Mouse (Mus musculus) hindbrain, embryonic 16.5 days (tissue): Measurements from ENCODE around the gene Ehbp1l1. TPM values are rescaled to one million over a fixed set of nuclear protein-coding genes. Genes with fewer than 3 reads are reported as not detected.
"Not testable (repeated sequence)": the region's sequence is repeated elsewhere in the genome, so short reads cannot be mapped to it uniquely, and the experiment has no call there.

Source experiments
- ATAC-seq: fragments of 200-750 bp; cut with Nextera tagmentation; 2 replicates; pipeline ENCODE4 v1.8.0; 2017; ENCODE audit warnings: moderate TSS enrichment, moderate library complexity
- H3K27ac ChIP-seq: fragments of 300-500 bp; sonication (generic); 2 replicates; pipeline ENCODE4 v1.5.1; 2014; ENCODE audit warnings: low read depth, mild to moderate bottlenecking, control low read depth, low read length, moderate library complexity
- H3K27me3 ChIP-seq: fragments of 300-500 bp; sonication (generic); replicated peaks from 2 replicates; pipeline ENCODE4 v1.6.1; 2014; ENCODE audit warnings: low read length; ENCODE audit not compliant: control insufficient read depth, insufficient read depth
- H3K36me3 ChIP-seq: fragments of 300-500 bp; sonication (generic); 2 replicates; pipeline ENCODE4 v1.6.1; 2014; ENCODE audit warnings: mild to moderate bottlenecking, low read length, moderate library complexity, mixed read lengths; ENCODE audit not compliant: control insufficient read depth, insufficient read depth
- H3K4me1 ChIP-seq: fragments of 300-500 bp; sonication (generic); 2 replicates; pipeline ENCODE4 v1.6.1; 2014; ENCODE audit warnings: low read depth, low read length; ENCODE audit not compliant: control insufficient read depth, insufficient read depth
- H3K4me2 ChIP-seq: fragments of 300-500 bp; sonication (generic); 2 replicates; pipeline ENCODE4 v1.6.1; 2014; ENCODE audit warnings: mild to moderate bottlenecking, low read length, control low read depth, moderate library complexity
- H3K4me3 ChIP-seq: fragments of 300-500 bp; sonication (generic); 2 replicates; pipeline ENCODE4 v1.5.1; 2014; ENCODE audit warnings: mild to moderate bottlenecking, low read length, control low read depth, moderate library complexity
- H3K9ac ChIP-seq: fragments of 300-500 bp; sonication (generic); 2 replicates; pipeline ENCODE4 v1.6.1; 2014; ENCODE audit warnings: low read depth, mild to moderate bottlenecking, control low read depth, low read length, moderate library complexity
- H3K9me3 ChIP-seq: fragments of 300-500 bp; sonication (generic); 2 replicates; pipeline ENCODE4 v1.6.1; 2014; ENCODE audit warnings: mild to moderate bottlenecking, low read length, moderate library complexity; ENCODE audit not compliant: control insufficient read depth
- WGBS: fragments of 180-500 bp; shearing (Covaris S2); extraction: QIAGEN DNeasy Blood & Tissue Kit; methylation state at CpG from one replicate; pipeline ENCODE4 v1.1.7; 2014; 5-methylcytosine and 5-hydroxymethylcytosine counted together
- polyA plus RNA-seq: library from polyadenylated mRNA; unstranded; fragments of >200 nt; fragmentation: Nextera tagmentation; extraction: Ambion mirVana; gene quantifications from 2 replicates; pipeline ENCODE4 v1.2.1, GENCODE M21; 2015

Gene Ehbp1l1
- polyA plus RNA-seq, 1 experiment from 2014 or later, result 29.7 TPM

DNA sequence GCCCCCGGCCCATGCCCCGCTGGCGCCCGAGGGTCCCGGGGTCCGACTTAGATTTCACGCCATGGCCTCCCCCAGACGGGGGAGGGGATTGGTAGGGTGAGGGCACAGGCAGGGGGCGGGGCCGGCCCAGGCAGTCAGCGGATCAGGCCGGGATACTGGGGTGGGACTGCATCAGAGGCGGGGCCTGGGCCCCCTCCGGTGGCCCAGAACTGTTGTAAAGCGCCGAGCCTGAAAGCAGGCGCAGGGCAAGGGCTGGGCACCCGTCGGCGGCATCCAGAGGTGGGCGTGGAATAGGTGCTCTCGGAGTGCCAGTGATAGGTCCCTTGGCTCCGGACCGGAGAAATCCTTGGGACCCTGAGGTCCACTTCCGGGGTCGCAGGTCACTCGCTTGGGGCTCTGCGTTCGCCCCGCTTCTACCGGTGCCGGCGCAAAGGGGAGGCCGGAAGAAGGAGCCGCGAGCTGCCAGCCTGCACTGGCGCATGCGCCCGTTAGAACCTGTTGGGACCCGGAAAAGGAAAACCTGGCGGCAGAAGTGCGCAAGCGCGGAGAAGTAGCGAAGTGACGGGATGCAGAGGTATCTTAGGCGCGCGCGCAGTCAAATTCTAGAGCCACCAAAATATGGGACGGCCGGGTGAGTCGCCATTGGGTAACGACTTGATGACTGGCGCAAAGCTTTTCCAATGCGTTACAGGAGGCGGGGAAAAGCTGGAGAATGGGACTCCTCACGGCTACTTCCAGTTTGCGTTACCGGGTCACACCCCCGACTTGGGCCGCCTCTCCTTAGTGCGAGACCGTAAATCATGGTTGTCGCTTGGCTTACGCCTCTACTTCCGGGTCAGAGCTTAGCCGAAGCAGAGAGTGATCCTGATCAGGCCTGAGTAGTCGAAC, 37.7 kb downstream of the Ehbp1l1 start, which contains the start of the genes Map3k11 and Pcnx3:
Map3k11 (plus strand) TSS at position 543 of the 888 bp plus-strand sequence.
Pcnx3 (minus strand) TSS at position 709 of the 888 bp plus-strand sequence.
- peaks cover 43% of the 10 kb centered on the region for H3K4me1 ChIP-seq
- under 1% methylated on average over 68 of the region's 69 CpGs for WGBS

GRCm38 (mm10) chr19:5687738-5688137, 38.4 kb downstream of the Ehbp1l1 start:
- Histone ChIP-seq H3K4me1 (peaks cover 41% of the 10 kb centered on the region), H3K4me2 (peak overlapping the region; percentile 100), H3K27me3 (no peaks in the 10 kb centered on the region), H3K36me3 (peaks cover 25% of the 10 kb centered on the region), H3K27ac (peak overlapping the region; percentile 87), H3K9me3 (no peaks in the 10 kb centered on the region), H3K9ac (peak overlapping the region; percentile 92), H3K4me3 (peak overlapping the region; percentile 97)
- 18% methylated on average over 9 of the region's 9 CpGs for WGBS
- ATAC-seq, result no peak

More for the DNA sequence above, 37.7 kb downstream of the Ehbp1l1 start, which contains the start of the genes Map3k11 and Pcnx3:
- Histone ChIP-seq H3K4me2 (peak within 1 kb of the TSS; percentile 100), H3K9ac (peak within 1 kb of the TSS; percentile 92), H3K27me3 (no peaks in the 10 kb centered on the region), H3K36me3 (peaks cover 23% of the 10 kb centered on the region), H3K27ac (peak within 1 kb of the TSS; percentile 87), H3K4me3 (peak within 1 kb of the TSS; percentile 97), H3K9me3 (no peaks in the 10 kb centered on the region)
- ATAC-seq, result peak; percentile 97

DNA sequence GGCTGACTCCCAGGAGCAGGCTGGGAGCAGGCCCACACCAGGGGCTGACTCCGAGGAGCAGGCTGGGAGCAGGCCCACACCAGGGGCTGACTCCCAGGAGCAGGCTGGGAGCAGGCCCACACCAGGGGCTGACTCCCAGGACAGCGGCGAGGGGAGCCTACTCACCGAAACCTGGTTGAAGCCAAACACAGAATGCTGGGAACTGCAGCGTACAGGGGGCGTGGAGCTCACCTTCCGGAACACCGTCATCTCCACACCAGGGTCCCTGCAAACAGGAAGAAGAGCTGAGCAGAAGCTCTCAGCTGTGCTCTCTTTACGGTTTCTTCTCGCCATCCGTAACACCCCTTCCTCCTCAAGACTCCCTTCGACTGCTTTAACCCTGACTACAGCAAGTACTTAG, 39.2 kb downstream of the Ehbp1l1 start:
- Histone ChIP-seq H3K9ac (peak overlapping the region; percentile 31; the same call in 1 of the 2 replicates), H3K36me3 (peaks cover 32% of the 10 kb centered on the region), H3K4me2 (peak overlapping the region; percentile 100), H3K4me1 (peaks cover 34% of the 10 kb centered on the region)
- not testable (repeated sequence) for H3K9me3 ChIP-seq, H3K27ac ChIP-seq, H3K4me3 ChIP-seq, ATAC-seq, H3K27me3 ChIP-seq
- 87% methylated on average over 11 of the region's 12 CpGs for WGBS

DNA sequence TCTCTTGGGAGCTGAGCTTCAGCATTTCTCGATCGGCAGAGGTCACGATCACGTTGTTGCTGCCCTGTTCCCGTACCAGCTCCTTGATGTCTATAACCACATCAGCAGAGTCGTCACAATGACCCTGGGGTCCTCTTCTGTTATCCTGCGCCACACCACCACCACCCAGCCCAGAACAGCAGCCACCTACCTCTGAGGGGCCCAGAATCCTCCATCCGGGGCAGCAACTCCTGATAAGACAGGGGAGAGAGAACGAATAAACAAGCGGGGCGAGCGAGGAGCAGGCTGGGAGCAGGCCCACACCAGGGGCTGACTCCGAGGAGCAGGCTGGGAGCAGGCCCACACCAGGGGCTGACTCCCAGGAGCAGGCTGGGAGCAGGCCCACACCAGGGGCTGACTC, 39.7 kb downstream of the Ehbp1l1 start:
- Histone ChIP-seq H3K4me2 (no peak overlapping the region), H3K27me3 (no peaks in the 10 kb centered on the region), H3K4me3 (no peak overlapping the region), H3K4me1 (peaks cover 28% of the 10 kb centered on the region), H3K9ac (no peak overlapping the region), H3K36me3 (peaks cover 37% of the 10 kb centered on the region), H3K9me3 (no peaks in the 10 kb centered on the region), H3K27ac (no peak overlapping the region)
- ATAC-seq, result no peak
- WGBS, result 92% methylated on average over 13 of the region's 13 CpGs

GRCm38 (mm10) chr19:5685861-5686260, 40.3 kb downstream of the Ehbp1l1 start:
- H3K27me3 ChIP-seq, result no peaks in the 10 kb centered on the region
- H3K4me2 ChIP-seq, result no peak overlapping the region
- no peak overlapping the region for H3K4me3 ChIP-seq
- H3K36me3 ChIP-seq, result peaks cover 42% of the 10 kb centered on the region
- H3K9ac ChIP-seq, result no peak overlapping the region
- peaks cover 23% of the 10 kb centered on the region for H3K4me1 ChIP-seq
- no peak for ATAC-seq
- 94% methylated on average over 11 of the region's 11 CpGs for WGBS
- no peak overlapping the region for H3K27ac ChIP-seq
- no peaks in the 10 kb centered on the region for H3K9me3 ChIP-seq

DNA sequence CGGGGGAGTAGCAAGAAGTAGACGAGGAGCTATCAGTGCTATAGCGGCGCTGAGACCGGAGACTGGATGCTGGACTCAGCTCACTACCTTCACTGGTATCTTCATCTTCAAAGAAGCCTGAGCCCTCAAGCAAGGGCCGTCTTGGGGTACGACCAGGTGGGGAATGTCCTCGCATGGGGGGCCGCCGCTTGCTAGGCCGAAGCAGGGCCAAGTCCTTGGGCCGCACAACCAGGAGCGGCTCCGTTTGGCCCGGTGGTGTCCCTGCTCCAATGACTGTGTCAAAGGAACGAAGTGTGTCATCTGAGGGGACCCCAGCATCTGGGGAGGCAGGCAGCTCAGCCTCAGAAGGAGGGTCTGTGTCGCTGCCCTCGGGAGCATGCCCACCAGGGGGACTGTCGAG, 40.7 kb downstream of the Ehbp1l1 start:
- Histone ChIP-seq H3K9me3 (no peaks in the 10 kb centered on the region), H3K27me3 (no peaks in the 10 kb centered on the region), H3K4me3 (no peak overlapping the region), H3K4me2 (no peak overlapping the region), H3K4me1 (peaks cover 18% of the 10 kb centered on the region), H3K9ac (no peak overlapping the region), H3K27ac (no peak overlapping the region), H3K36me3 (peaks cover 44% of the 10 kb centered on the region)
- 93% methylated on average over 19 of the region's 19 CpGs for WGBS
- ATAC-seq, result no peak

DNA sequence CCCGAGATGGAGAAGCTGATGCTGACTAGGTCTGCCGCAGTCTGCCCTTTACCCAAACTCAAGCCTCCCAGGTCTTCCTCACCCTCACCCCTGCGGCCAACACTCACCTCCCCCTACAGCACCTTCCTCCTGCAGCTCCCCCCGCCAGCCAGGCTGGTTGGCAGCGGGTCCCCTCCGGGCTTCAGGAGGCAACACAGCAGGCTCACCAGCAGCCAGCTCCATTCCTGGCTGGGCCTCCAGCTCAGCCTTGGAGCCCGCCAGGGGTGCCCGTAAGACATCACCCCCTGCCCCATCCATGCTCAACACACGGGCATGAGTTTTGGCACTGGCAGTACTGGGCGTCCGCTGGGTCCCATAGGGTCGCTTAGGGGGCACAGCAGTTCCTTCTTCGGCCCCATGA, 41.1 kb downstream of the Ehbp1l1 start:
- Histone ChIP-seq H3K27ac (no peak overlapping the region), H3K9ac (no peak overlapping the region), H3K4me1 (peaks cover 14% of the 10 kb centered on the region), H3K36me3 (peaks cover 49% of the 10 kb centered on the region), H3K27me3 (no peaks in the 10 kb centered on the region), H3K4me2 (no peak overlapping the region), H3K9me3 (no peaks in the 10 kb centered on the region), H3K4me3 (no peak overlapping the region)
- ATAC-seq, result no peak
- WGBS, result 94% methylated on average over 13 of the region's 13 CpGs

- H3K4me1 ChIP-seq, result peaks cover 11% of the 10 kb centered on the region
- H3K9ac ChIP-seq, result no peak overlapping the region
- no peak overlapping the region for H3K4me2 ChIP-seq
- ATAC-seq, result no peak
- 94% methylated on average over 12 of the region's 12 CpGs for WGBS
- no peak overlapping the region for H3K27ac ChIP-seq
- peaks cover 56% of the 10 kb centered on the region for H3K36me3 ChIP-seq
- no peak overlapping the region for H3K4me3 ChIP-seq
- H3K9me3 ChIP-seq, result no peaks in the 10 kb centered on the region
- H3K27me3 ChIP-seq, result no peaks in the 10 kb centered on the region
Observed at GRCm38 (mm10) chr19:5684236-5684635, 41.9 kb downstream of the Ehbp1l1 start.

DNA sequence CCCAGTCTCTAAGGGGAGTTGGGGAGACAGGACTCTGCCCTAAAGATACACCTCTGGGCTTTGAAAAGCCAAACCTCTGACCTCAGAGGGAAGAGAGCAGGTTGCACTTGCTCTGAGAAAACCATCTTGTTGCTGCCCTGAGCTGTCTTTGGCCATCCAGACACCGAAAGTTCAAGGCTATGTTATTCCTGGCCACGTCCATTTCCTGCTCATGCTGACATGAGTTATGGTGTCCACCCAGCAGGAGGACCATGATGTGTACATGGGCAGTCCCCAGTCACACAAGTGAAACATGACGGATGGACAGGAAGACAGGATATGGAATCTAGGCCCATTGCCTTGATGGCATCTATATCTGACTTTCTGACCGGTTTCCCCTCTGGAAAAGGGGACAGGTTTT, 45.7 kb downstream of the Ehbp1l1 start:
- Histone ChIP-seq H3K9me3 (no peaks in the 10 kb centered on the region), H3K4me1 (no peaks in the 10 kb centered on the region), H3K4me2 (no peak overlapping the region), H3K36me3 (peaks cover 67% of the 10 kb centered on the region), H3K4me3 (no peak overlapping the region), H3K27me3 (no peaks in the 10 kb centered on the region), H3K9ac (no peak overlapping the region), H3K27ac (no peak overlapping the region)
- ATAC-seq, result no peak
- 90% methylated on average over 4 of the region's 4 CpGs for WGBS
